Mouse (Mus musculus) testis, postnatal 14 days (tissue): Measurements from ENCODE around the gene Rgs11.
A peak's percentile ranks its signal among the peaks of the same experiment; 100 is the strongest.
"Not testable (repeated sequence)": the region's sequence is repeated elsewhere in the genome, so short reads cannot be mapped to it uniquely, and the experiment has no call there.

ENCODE experiments used
- DNase-seq: peaks from one replicate; pipeline ENCODE4 v3.0.0; 2021; ENCODE audit warnings: low spot score

The Rgs11 gene

DNA sequence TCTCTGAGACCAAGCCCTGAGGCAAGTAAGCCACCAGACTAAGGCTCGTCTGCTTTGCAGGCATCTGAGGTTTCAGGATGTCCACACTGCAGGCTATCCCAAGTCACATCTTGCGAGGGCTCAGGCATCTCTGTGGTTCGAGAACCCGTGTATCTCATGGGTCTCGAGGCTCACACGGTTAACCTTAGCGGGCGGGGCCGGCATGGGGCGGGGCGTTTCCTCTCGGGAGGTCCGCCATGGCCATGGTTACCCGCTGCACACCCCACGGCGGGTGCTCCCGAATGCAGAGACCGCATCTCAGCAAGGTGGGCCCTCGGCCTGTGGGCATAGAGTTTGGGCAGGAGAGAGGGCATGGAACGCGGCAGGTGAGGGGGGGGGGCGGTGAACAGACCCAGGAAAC lies at the start of gene Rgs11:
Rgs11 (plus strand) TSS at position 215 of the 400 bp plus-strand sequence.
- no peak for DNase-seq

DNA sequence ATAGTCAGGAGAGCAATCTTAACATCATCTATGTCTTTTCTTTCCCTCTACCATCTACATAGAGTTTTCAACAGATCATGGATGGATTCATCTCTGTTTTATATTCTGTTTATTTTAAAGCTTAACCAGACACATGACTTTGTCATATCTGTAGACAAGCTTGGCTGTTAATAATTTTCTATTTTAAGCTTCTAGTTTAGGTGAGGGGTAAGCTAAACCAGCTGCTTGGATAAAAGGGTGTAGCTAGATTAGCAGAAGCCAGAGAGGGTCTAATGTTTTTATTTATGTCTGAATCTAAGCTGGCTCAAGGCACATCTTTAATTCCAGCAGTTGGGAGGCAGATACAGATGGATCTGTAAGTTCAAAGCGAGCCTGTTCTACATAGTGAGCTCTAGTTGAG lies 40.0 kb upstream of the Rgs11 start:
- no peak for DNase-seq

DNA sequence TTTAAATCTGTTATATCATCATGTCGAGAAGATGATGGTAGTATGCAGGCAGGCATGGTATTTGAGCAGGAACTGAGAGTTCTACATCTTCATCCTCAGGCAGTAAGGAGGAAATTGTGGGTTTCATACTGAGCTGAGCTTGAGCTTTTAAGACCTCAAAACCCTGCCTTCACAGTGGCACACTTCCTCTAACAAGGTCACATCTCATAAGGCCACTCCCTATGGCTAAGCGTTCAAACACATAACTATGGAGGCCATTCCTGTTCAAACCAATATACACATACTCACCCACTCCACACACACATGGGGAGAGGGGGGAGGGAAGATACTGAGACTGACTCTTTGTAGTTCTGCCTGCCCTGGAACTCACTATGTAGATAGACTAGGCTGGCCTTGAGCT lies 34.7 kb upstream of the Rgs11 start:
- DNase-seq = no peak

DNA sequence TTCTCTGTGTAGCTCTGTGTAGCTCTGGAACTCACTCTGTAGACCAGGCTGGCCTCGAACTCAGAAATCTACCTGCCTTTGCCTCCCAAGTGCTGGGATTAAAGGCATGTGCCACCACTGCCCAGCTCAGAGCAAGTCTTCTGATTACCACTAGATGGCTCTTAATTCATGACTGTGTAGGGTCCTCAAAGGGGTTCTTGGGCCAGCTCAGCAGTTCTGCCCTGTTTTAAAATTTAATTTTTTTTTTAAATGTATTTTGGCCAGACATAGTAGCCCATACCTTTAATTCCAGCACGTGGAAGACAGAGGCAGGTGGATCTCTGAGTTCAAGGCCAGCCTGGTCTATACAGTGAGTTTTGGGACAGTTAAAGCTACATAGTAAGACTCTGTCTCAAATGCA lies 27.5 kb upstream of the Rgs11 start:
- not testable (repeated sequence) for DNase-seq

DNA sequence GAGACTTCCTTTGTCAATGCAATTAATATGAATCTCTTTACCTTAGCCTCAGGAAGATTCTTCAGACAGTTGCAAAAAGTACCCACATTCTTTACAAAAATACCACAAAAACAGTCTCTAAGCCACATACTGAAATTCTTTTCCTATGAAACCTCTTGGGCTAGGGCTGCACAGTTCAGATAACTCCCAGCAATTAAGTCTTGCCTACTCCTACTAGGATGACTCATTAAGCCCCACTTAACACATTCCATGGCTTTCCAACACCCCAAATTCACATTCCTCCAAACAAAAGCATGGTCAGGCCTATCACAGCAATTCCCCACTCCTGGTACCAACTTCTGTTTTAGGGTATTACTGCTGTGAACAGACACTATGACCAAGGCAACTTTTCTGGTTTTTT lies 24.1 kb upstream of the Rgs11 start:
- DNase-seq = no peak

DNA sequence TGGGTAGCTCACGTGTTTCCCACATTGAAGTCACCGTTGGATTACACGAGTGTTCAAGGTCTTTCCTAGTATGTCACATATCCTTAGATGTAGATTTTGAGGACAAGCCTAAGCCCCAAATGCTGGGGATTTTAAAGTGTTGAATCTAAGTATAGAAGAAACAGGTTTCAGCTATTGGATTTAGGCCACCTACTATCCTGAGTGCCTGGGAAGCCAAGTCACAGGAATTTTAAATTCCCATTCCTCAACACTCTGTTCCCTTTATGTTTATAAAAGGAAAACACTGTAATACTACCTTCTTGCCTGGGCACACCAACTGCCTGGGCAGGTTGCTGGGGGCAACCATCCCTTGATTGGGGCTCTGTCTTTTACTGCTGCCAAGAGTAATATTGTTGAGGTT lies 21.6 kb upstream of the Rgs11 start:
- DNase-seq = no peak

DNA sequence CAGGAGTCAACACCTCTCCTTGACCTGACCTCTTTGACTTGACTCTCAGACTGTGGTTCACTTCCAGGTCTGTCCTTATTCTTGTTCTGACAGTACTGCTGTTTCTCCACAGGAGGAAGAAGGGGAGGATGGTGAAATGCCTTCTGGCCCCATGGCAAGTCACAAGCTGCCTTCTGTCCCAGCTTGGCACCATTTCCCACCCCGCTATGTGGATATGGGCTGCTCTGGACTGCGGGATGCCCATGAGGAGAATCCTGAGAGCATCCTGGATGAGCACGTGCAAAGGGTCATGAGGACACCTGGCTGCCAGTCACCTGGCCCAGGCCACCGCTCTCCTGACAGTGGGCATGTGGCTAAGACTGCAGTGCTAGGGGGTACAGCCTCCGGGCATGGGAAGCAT lies 15.2 kb upstream of the Rgs11 start:
- no peak for DNase-seq

DNA sequence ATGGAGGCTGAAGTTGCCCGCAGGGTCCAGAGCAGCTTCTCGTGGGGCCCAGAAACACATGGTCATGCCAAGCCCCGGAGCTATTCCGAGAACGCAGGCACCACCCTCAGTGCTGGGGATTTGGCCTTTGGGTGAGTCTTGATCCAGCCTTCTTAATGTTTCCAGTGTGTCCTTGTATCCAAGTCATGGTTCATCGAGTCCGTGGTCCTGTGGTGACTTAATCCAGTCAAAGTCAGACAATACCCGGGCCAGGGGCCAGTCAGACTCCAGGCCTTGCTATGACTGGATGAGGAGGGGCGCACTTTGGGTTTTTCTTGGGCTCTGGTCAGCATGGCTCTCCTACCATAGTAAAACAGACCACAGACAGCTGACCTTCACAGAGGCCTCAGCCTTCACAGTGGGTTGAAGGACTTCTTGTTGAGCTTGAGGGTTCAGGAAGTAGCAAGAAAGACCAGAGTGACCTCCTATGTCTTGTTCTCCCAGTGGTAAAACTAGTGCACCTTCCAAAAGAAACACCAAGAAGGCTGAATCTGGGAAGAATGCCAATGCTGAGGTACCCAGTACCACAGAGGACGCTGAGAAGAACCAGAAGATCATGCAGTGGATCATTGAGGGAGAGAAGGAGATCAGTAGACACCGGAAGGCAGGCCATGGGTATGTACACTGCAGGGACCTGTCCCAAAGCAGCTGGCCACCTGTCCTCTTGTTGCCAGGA lies 14.5 kb upstream of the Rgs11 start:
- no peak for DNase-seq

DNA sequence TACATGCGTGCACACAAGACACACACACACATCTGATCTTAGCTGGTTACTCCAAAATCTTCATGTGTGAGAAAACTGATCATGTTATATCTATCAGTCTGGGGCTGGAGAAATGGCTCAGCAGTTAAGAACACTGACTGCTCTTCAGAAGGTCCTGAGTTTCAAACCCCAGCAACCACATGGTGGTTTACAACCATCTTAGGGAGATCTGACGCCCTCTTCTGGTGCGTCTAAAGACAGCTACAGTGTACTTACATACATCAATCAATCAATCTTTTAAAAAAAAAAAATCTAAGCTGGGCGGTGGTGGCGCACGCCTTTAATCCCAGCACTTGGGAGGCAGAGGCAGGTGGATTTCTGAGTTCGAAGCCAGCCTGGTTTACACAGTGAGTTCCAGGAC lies 11.3 kb upstream of the Rgs11 start:
- not testable (repeated sequence) for DNase-seq

DNA sequence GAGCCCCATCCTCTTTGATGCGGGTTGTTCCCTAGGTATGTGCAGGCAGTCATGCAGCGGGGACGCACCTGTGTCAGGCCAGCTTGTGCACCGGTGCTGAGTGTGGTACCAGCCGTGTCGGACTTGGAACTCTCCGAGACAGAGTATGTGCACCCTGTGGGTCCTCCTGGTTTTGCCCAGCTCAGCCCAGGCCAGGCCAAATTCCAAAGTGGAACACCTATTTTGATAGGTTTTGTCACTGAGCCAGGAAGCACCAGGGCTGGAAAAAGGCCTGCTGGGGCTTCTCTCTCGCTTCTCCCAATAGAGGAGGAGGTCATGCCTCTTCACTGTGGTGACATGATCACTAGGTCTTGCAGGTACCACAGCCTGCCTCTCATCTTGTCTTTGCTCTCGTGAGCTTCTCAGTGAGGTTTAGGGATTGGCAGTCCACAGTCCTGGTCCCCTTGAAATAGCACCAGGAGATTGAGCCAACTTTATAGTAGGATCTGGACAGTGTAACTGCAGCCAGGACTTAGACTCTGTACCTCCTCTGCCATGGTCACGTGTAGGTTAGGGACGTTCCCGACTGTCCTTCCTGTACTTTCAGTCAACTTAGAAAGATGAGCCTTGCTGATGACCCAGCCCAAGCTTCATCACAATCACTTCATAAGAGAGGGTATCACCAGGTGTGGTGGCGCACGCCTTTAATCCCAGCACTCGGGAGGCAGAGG lies 10.1 kb upstream of the Rgs11 start:
- DNase-seq = no peak

DNA sequence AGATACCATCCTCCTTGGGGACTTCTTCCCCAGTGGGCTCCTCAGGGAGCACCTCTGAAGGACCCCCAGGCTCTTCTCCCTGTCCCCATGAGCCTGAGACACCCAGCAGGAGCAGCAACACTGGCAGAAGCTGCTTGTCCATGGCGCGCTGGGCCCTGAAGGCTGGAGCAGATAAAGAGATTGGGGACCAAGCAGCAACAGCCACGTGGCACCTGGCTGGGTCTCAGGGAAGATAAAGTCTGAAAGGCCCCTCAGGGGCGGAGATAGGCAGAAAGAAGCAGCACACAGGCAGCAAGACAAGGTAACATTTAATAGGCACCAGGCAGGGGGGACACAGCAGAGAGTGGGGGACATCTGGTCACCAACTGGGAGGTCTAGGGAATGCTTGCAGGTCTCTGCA lies 3.9 kb upstream of the Rgs11 start, which contains the start of gene Pdia2:
Pdia2 (minus strand) TSS at position 196 of the 400 bp plus-strand sequence.
- DNase-seq = no peak

DNA sequence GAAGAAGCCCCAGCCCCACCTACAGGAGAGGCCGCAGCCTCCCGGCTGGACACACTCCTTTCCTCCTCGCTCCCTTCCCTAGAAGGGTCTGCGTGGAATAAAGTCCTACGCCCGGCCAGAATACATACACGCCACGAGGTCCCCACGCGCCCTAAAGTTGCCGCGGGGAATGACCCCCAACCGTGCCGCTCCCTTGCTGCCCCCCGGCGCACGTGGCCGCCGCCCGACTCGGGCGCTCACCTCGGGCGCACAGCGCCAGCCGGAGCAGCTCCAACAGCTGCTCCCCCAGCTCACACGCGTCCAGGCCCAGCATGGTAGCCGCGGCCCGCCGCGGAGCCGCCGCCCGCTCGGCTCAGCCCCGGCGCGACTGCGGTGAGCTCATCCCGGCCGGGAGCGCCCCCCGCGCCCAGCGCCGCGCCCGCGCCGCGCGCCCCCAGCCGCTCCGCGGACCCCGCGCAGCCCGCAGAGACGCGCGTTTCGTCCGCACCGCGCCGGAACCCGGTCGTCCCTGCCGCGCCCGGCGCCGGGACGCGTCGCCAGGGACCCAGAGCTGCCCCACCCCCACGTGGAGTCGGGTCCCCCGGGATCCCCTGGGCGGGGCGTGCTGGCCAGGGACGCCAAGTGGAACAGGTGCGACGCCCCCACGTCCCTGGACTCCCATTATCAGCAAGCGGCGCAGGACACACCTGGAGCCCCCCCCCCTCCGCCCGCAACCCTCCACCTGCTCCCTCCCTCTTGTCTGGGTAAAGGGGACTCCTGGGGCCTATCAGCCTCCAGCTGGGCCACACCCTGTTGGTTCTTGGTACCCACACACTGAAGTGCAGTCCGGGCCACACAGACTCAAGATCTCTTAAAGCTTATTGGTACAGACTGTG lies 1.7 kb upstream of the Rgs11 start:
- peak; percentile 52 for DNase-seq

DNA sequence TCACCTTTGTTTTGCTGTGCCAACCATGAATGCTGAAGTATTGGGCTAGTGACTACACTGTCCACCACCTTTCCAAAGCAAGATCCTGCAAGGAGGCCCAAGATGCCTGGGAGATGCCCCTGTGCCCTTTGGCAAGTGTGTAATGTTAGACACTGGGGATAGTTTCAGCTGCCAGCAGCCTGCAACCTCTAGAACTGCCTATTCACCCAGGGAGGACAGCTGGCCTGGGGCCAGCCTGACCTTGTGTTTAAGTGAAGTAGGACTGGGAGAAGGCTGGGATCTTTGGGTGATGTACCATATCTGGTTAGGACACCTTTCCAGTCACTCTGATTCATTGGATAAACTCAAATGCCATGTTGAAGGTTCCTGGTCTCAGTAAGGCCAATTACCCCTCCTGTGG lies 753 bp upstream of the Rgs11 start:
- no peak for DNase-seq

DNA sequence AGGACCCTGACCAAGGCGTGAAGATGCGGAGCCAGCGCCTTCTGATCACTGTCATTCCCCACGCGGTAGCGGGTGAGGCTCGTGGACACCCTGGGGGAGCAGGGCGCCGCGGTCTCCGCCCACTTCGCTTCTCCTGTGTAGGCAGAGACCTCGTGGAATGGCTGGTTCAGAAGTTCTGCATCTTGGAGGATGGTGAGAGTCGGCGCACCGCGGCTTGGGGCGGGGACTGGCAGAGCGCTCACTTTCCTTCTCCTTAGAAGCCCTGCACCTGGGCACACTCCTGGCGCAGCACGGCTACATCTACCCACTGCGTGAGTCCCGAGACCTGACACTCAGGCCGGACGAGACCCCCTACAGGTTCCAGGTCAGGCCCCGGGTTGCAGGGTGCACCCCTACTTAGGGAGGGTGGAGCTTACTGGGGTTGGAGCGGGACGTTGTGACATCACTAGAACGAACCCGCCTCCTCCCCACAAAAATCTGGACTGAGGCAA lies 615 bp downstream of the Rgs11 start:
- no peak for DNase-seq

DNA sequence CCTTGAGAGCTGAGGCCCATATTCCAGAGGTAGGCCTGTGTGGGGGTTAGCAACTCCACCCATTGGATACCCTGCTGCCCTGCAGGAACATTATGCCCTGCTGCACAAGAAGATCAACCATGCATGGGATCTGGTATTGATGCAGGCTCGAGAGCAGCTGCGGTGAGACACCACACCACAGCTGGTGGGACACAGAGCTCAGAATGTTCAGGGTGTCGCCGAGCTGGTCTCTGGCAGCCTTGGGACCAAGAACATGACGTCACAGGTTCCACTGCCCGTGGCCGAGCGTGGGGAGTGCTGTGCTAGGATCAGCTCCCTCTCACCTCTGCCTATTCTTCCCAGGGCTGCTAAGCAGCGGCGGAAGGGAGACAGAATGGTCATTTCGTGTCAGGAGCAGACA lies 2.0 kb downstream of the Rgs11 start:
- DNase-seq = no peak

DNA sequence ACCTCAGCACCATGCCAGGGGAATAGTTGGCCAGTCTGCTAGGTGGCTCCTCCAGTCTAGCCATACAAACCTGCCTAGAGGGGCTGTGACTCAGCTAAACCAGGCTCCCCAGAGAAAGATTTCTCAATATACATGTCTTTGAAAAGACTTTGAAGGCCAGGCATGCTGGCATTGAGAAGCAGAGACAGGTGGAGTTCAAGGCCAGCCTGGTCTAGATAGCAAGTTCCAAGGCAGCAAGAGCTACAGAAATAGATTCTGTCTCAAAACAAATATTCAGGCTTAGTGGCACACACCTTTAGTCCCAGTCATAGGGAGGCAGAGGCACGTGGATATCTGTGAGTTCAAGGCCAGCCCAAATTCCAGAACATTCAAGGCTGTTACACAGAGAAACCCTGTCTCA lies 3.6 kb downstream of the Rgs11 start:
- DNase-seq = peak; percentile 58

DNA sequence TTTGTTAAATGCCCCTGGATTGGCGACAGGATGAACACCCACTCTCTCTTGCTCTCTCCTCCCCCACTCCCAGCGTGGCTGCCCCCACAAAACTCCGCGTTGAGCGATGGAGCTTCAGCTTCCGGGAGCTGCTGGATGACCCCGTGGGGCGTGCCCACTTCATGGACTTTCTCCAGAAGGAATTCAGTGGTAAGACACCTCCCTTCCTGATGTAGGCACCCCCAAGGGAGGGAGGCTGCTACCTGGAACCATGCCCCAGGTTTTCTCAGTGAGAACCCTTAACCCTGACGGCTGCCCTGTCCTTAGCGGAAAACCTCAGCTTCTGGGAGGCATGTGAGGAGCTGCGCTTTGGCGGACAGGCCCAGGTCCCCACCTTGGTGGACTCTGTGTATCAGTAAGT lies 4.9 kb downstream of the Rgs11 start, which contains the start of gene Arhgdig:
Arhgdig (minus strand) TSS at position 101 of the 400 bp plus-strand sequence.
- DNase-seq = no peak

DNA sequence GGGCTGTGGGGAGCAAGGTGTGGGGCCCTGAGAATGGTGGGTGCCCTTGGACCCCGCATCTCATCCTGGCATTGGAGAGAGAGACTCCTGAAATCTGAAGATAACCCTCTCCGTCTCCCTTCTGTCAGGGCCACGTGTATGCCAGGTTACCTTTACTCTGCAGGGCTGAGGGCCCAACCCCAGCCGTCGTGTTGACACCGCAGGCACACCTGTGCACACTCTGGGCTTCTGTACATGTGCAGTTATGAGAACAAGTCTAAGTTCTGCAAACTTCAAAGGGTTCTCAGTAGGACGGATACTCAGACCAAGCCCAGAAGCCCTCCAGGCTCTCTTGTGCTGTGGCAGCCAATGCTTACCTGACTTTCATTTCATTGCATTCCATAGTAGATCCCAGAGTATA lies 9.5 kb downstream of the Rgs11 start:
- DNase-seq = no peak

DNA sequence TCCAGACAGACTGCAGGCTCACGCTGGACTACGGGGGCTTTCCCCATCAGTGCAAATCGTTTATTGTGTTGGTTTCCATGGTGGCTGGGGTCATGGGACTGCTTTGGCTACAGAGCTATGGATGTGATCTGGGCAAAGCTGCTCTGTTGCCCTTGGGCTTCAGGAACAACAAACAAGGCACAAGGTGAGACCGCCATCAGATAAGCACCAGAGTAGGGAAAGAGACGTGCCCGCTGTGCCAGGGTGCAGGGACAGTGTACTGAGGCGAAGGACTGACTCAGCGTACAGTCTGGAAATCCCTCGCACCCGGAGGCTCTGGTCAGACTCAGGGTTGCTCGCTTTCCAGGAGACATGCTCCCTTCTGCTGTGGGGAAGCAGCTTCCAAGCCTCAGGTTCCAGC lies 9.9 kb downstream of the Rgs11 start:
- DNase-seq = no peak

DNA sequence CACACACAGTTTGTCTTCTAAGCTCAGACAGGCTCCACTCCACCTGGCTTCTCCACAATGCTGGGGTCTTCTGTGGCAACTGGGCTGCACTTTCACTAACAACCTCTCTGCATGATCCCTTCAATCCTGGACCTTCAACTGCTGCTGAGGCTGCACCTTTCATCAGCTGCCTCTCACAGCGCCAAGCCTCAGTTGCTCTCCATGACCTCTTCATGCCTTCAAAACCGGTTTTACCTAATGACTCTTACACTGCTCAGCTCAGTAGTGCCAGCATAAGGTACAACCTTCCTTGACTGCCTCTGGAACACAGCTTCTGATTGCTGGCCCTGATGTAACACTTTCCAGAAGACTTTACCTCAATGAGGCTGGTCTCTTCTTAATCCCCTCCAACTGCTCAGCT lies 18.8 kb downstream of the Rgs11 start:
- no peak for DNase-seq

DNA sequence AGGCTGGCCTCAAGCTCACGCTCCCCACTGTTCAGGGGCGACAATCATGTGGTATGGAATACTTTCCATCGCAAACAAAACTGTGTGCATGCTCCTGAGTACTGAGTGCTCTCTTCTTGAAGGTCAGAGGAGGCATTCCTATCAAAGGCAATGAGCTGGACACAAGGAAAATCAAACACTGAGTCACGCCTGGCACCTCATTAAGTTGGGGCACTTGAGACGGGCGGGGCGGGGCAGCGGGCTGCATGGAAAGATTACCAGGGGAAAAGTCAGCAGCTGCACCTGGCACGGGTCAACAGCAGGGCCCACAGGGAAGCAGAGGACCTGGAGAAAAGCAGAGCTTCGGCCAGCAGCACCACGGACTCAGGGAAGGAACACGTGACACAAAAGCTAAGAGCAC lies 22.4 kb downstream of the Rgs11 start:
- no peak for DNase-seq

DNA sequence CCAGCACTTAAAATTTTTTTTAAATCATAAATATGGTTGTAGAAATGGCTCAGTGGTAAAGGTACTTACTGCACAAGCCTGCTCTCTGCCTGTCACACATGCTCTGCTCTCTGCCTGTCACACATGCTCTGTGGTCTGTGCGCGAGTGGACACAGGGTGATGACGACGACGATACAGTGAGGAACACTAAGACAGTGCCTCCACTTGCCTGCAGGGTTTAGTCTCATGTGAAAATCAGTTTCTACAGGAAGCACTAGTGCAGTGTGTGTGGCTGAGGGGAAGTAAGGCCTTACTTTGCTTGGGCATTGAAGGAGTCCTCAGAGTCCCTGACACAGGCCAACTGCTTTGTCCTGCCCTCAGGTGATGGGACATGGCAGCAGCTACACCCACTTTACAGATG lies 27.0 kb downstream of the Rgs11 start:
- no peak for DNase-seq

DNA sequence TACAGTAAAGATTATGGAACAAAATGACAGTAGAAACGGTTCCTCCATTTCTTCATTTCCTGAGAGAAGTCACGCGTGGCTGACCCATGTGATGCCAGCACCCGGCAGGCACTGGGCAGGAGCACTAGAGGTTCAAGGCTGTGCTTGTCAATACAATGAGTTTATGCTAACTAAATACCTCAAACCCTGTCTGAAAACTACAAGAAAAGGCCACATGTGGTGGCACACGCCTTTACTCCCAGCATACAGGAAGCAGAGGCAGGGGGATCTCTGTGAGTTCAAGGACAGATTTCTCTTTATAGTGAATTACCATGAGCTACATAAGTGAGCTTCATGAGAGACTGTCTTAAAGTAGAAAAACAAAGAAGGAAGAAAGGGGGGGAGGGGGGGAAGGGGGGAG lies 28.4 kb downstream of the Rgs11 start:
- DNase-seq = no peak
